8 mouse cellular contexts compared by ENCODE assay signal in the genomic region with DNA sequence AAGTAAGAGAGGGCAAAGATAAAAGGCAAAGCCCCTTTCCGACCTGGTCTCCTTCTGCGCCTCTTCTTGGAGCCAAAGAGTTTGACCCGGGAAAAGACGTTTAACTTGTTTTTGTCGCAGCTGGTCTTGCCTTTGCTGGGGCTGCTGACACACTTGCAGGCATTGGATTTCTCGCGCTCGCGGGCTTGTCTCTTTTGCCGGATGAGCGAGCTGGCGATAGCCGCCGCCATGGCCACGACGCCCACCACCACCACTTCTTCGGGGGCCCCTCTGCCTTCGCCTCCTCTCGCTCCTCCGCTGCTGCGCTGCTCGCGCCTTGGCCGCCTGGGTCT.
DNase-seq lines count a peak whose midpoint lies in the region; ATAC-seq and TF ChIP-seq lines count a peak whose summit lies in the region.

No protein-coding gene starts in this region.

- H3K9me3 ChIP-seq in hindbrain, embryonic 15.5 days: no peaks in the 10 kb centered on the region

- no peaks in the 10 kb centered on the region for H3K36me3 ChIP-seq in spleen, adult 2 months (ENCODE audit: control insufficient read depth, insufficient read depth, low read length)
- H3K36me3 ChIP-seq in hindbrain, embryonic 15.5 days: no peaks in the 10 kb centered on the region

- no peak for DNase-seq in frontal cortex, postnatal 25 days (ENCODE audit: low spot score in 2 of 2)
- peak in 1 of 2 experiments; percentile 2 for DNase-seq in spleen, adult 2 months (ENCODE audit: low read depth in 1 of 2, low spot score in 2 of 2)
- no peak for DNase-seq in spleen, postnatal 14 days (ENCODE audit: low spot score in 2 of 2)
- peak; percentile 5 for DNase-seq in mesoderm, embryonic 11.5 days (ENCODE audit: low read depth, low spot score)
- no peak for DNase-seq in cerebellum, postnatal 25 days
- DNase-seq in spleen, adult 12 weeks (ENCODE audit: low spot score): no peak

- H3K27me3 ChIP-seq in spleen, adult 2 months (ENCODE audit: control insufficient read depth, insufficient read depth, low read length): no peaks in the 10 kb centered on the region
- H3K27me3 ChIP-seq in hindbrain, embryonic 15.5 days: no peaks in the 10 kb centered on the region

- no peak for TF ChIP-seq CTCF in spleen, adult 2 months (IDR thresholded peaks at IDR 0.05; ENCODE audit: extremely low read depth, insufficient read depth, insufficient read length, insufficient replicate concordance)

- peak overlapping the region; percentile 29; the same call in 1 of the 2 replicates for H3K27ac ChIP-seq in spleen, adult 2 months (ENCODE audit: insufficient read depth, low read length)
- H3K27ac ChIP-seq in hindbrain, embryonic 15.5 days (replicated peaks): peak overlapping the region; percentile 68

- H3K4me2 ChIP-seq in hindbrain, embryonic 15.5 days: peak overlapping the region; percentile 68

- peak overlapping the region; percentile 63 for H3K4me3 ChIP-seq in spleen, adult 2 months (ENCODE audit: extremely low read depth, insufficient read depth, insufficient read length)
- peak overlapping the region; percentile 58 for H3K4me3 ChIP-seq in hindbrain, embryonic 15.5 days

- no peaks in the 10 kb centered on the region; the same call in 1 of the 2 replicates for H3K4me1 ChIP-seq in spleen, adult 2 months (ENCODE audit: control insufficient read depth, insufficient read depth, insufficient read length)
- no peaks in the 10 kb centered on the region; the same call in 1 of the 2 replicates for H3K4me1 ChIP-seq in hindbrain, embryonic 15.5 days (replicated peaks)

- WGBS in spleen, adult 2 months: 21% methylated on average over 24 of the region's 24 CpGs
- WGBS in hindbrain, embryonic 15.5 days: 28% methylated on average over 24 of the region's 24 CpGs

- no peak for TF ChIP-seq POLR2A in spleen, adult 2 months (IDR thresholded peaks at IDR 0.05; ENCODE audit: low read depth, low read length)

- peak overlapping the region; percentile 48 for H3K9ac ChIP-seq in hindbrain, embryonic 15.5 days

- peak; percentile 45 for ATAC-seq in frontal cortex, adult (ENCODE audit: low TSS enrichment)
- ATAC-seq in hindbrain, embryonic 15.5 days (ENCODE audit: low FRiP score, low read depth): no peak; the same call in 1 of the 2 replicates
